Mouse (Mus musculus): ENCODE data around the gene 1700021F07Rik.

- no peak for TF ChIP-seq CTCF (IDR thresholded peaks at IDR 0.05)
- no peak for TF ChIP-seq EP300 (IDR thresholded peaks at IDR 0.05)
Observed at GRCm38 (mm10) chr2:173558754-173559396, 36.5 kb downstream of the 1700021F07Rik start.
